Mouse (Mus musculus) MEL (cell line): ENCODE measurements around the gene Spon2. TPM values are rescaled to one million over a fixed set of nuclear protein-coding genes. Genes with fewer than 3 reads are reported as not detected.

Experiments used
- DNase-seq: peaks from one replicate; pipeline ENCODE4 v3.0.0; 2011; ENCODE audit warnings: low read depth, low spot score
- H3K27ac ChIP-seq: 2 replicates; pipeline ENCODE4 v1.5.1; 2012; ENCODE audit warnings: low read depth, mild to moderate bottlenecking, control low read depth, low read length, moderate library complexity; ENCODE audit not compliant: control insufficient read depth
- H3K27me3 ChIP-seq, 2 experiments: fragments of 150-350 bp in 1 of 2; sonication (generic) in 1 of 2; 2 replicates each; pipeline ENCODE4 v1.6.1; 2012; ENCODE audit warnings: low read length in 2 of 2, mild to moderate bottlenecking in 2 of 2, improper control_type of control experiment in 1 of 2, moderate library complexity in 1 of 2; ENCODE audit not compliant: insufficient read depth in 2 of 2, control insufficient read depth in 1 of 2
- H3K36me3 ChIP-seq, 2 experiments: 2 replicates each; pipeline ENCODE4 v1.6.1; 2012 to 2014; ENCODE audit warnings: low read length in 2 of 2, improper control_type of control experiment in 1 of 2, inconsistent platforms in 1 of 2, mild to moderate bottlenecking in 1 of 2; ENCODE audit not compliant: insufficient read depth in 2 of 2, control insufficient read depth in 1 of 2
- H3K4me1 ChIP-seq, 2 experiments: fragments of 150-350 bp in 1 of 2; sonication (generic) in 1 of 2; 2 replicates each; pipeline ENCODE4 v1.6.1; 2012; ENCODE audit warnings: low read length in 2 of 2, improper control_type of control experiment in 1 of 2, mild to moderate bottlenecking in 1 of 2; ENCODE audit not compliant: insufficient read depth in 2 of 2, control insufficient read depth in 1 of 2
- H3K4me3 ChIP-seq, 2 experiments: fragments of 150-350 bp in 1 of 2; sonication (generic) in 1 of 2; 2 replicates each; pipeline ENCODE4 v1.5.1; 2012; ENCODE audit warnings: low read depth in 2 of 2, low read length in 2 of 2, mild to moderate bottlenecking in 2 of 2, moderate library complexity in 2 of 2, control low read depth in 1 of 2, improper control_type of control experiment in 1 of 2; ENCODE audit not compliant: control insufficient read depth in 1 of 2, insufficient read depth in 1 of 2
- H3K79me2 ChIP-seq: 2 replicates; pipeline ENCODE4 v1.6.1; 2012; ENCODE audit warnings: mild to moderate bottlenecking, low read length, moderate library complexity; ENCODE audit not compliant: control insufficient read depth, poor library complexity, insufficient read depth
- H3K9ac ChIP-seq: 2 replicates; pipeline ENCODE4 v1.6.1; 2012; ENCODE audit warnings: low read depth, mild to moderate bottlenecking, control low read depth, low read length, moderate library complexity; ENCODE audit not compliant: control insufficient read depth, poor library complexity, severe bottlenecking
- H3K9me3 ChIP-seq: fragments of 150-350 bp; sonication (generic); replicated peaks from 2 replicates; pipeline ENCODE4 v1.6.1; 2012; ENCODE audit warnings: mild to moderate bottlenecking, low read length, improper control_type of control experiment, moderate library complexity; ENCODE audit not compliant: insufficient read depth
- BHLHE40 ChIP-seq: IDR thresholded peaks from 2 replicates; pipeline ENCODE4 v1.6.1; 2012; ENCODE audit warnings: low read depth, mild to moderate bottlenecking, inconsistent platforms, low read length, improper control_type of control experiment, borderline replicate concordance
- CHD1 ChIP-seq: IDR thresholded peaks from 2 replicates; pipeline ENCODE4 v1.6.1; 2012; ENCODE audit warnings: low read depth, mild to moderate bottlenecking, inconsistent platforms, low read length, improper control_type of control experiment
- CHD2 ChIP-seq: IDR thresholded peaks from 2 replicates; pipeline ENCODE4 v1.6.1; 2011; ENCODE audit warnings: low read length, improper control_type of control experiment
- ELF1 ChIP-seq: IDR thresholded peaks from 2 replicates; pipeline ENCODE4 v1.6.1; 2014; ENCODE audit warnings: low read depth, mild to moderate bottlenecking, inconsistent platforms, low read length, improper control_type of control experiment, moderate library complexity
- GABPA ChIP-seq: IDR thresholded peaks from 2 replicates; pipeline ENCODE4 v1.6.1; 2012; ENCODE audit warnings: low read depth, mild to moderate bottlenecking, inconsistent platforms, low read length, improper control_type of control experiment, moderate library complexity
- GATA1 ChIP-seq: IDR thresholded peaks from 2 replicates; pipeline ENCODE4 v1.6.1; 2011; ENCODE audit warnings: low read depth, low read length, improper control_type of control experiment
- HCFC1 ChIP-seq: IDR thresholded peaks from 2 replicates; pipeline ENCODE4 v1.6.1; 2012; ENCODE audit warnings: low read depth, mild to moderate bottlenecking, inconsistent platforms, low read length, improper control_type of control experiment, moderate library complexity
- KAT2A ChIP-seq: conservative IDR thresholded peaks from 2 replicates; pipeline ENCODE4 v1.6.1; 2012; ENCODE audit warnings: low read depth, low read length, improper control_type of control experiment, inconsistent platforms
- MAFK ChIP-seq: IDR thresholded peaks from 2 replicates; pipeline ENCODE4 v1.6.1; 2011; ENCODE audit warnings: low read depth, mild to moderate bottlenecking, low read length, improper control_type of control experiment, borderline replicate concordance
- MAX ChIP-seq: IDR thresholded peaks from 2 replicates; pipeline ENCODE4 v1.6.1; 2011; ENCODE audit warnings: low read length, improper control_type of control experiment
- MAZ ChIP-seq: IDR thresholded peaks from 2 replicates; pipeline ENCODE4 v1.6.1; 2012; ENCODE audit warnings: low read depth, mild to moderate bottlenecking, inconsistent platforms, low read length, improper control_type of control experiment
- MEF2A ChIP-seq: IDR thresholded peaks from 2 replicates; pipeline ENCODE4 v1.6.1; 2014; ENCODE audit warnings: low read depth, mild to moderate bottlenecking, inconsistent platforms, low read length, improper control_type of control experiment; ENCODE audit not compliant: poor library complexity, insufficient replicate concordance, severe bottlenecking; ENCODE audit errors: extremely low read depth
- MXI1 ChIP-seq: IDR thresholded peaks from 2 replicates; pipeline ENCODE4 v1.6.1; 2011; ENCODE audit warnings: mild to moderate bottlenecking, low read depth, low read length, improper control_type of control experiment
- MYB ChIP-seq: IDR thresholded peaks from 2 replicates; pipeline ENCODE4 v1.6.1; 2011; ENCODE audit warnings: mild to moderate bottlenecking, low read depth, low read length, improper control_type of control experiment
- POLR2A ChIP-seq, 2 experiments: IDR thresholded peaks; 2 replicates each; pipeline ENCODE4 v1.6.1; 2011 to 2012; ENCODE audit warnings: low read length in 2 of 2, mild to moderate bottlenecking in 2 of 2, control low read depth in 1 of 2, improper control_type of control experiment in 1 of 2, low read depth in 1 of 2, moderate library complexity in 1 of 2; ENCODE audit not compliant: control insufficient read depth in 1 of 2, insufficient read depth in 1 of 2, poor library complexity in 1 of 2
- POLR2AphosphoS2 ChIP-seq: IDR thresholded peaks from 2 replicates; pipeline ENCODE4 v1.6.1; 2011; ENCODE audit warnings: low read length, improper control_type of control experiment
- POLR2AphosphoS5 ChIP-seq: IDR thresholded peaks from 2 replicates; pipeline ENCODE4 v1.6.1; 2012; ENCODE audit warnings: low read depth, borderline replicate concordance, mild to moderate bottlenecking, inconsistent platforms, low read length, moderate library complexity, mixed read lengths
- SIN3A ChIP-seq: IDR thresholded peaks from 2 replicates; pipeline ENCODE4 v1.6.1; 2012; ENCODE audit warnings: low read length, improper control_type of control experiment, inconsistent platforms
- SMC3 ChIP-seq: IDR thresholded peaks from 2 replicates; pipeline ENCODE4 v1.6.1; 2011; ENCODE audit warnings: low read depth, low read length, improper control_type of control experiment
- TBP ChIP-seq: IDR thresholded peaks from 2 replicates; pipeline ENCODE4 v1.8.0; 2011; ENCODE audit warnings: low read depth, low read length, improper control_type of control experiment
- UBTF ChIP-seq: IDR thresholded peaks from 2 replicates; pipeline ENCODE4 v1.6.1; 2012; ENCODE audit warnings: low read depth, mild to moderate bottlenecking, inconsistent platforms, low read length, improper control_type of control experiment, moderate library complexity, borderline replicate concordance; ENCODE audit not compliant: insufficient read depth
- USF1 ChIP-seq: IDR thresholded peaks from 2 replicates; pipeline ENCODE4 v1.6.1; 2014; ENCODE audit warnings: low read depth, mild to moderate bottlenecking, inconsistent platforms, low read length, improper control_type of control experiment, moderate library complexity
- ZC3H11A ChIP-seq: IDR thresholded peaks from 2 replicates; pipeline ENCODE4 v1.6.1; 2012; ENCODE audit warnings: low read depth, mild to moderate bottlenecking, inconsistent platforms, low read length, improper control_type of control experiment
- ZKSCAN1 ChIP-seq: IDR thresholded peaks from 2 replicates; pipeline ENCODE4 v1.6.1; 2012; ENCODE audit warnings: low read depth, mild to moderate bottlenecking, inconsistent platforms, low read length, improper control_type of control experiment, moderate library complexity
- polyA plus RNA-seq, 2 experiments: library from polyadenylated mRNA; stranded (reverse) in 1 of 2; unstranded in 1 of 2; fragments of >175 nt in 1 of 2; fragments of >200 nt in 1 of 2; gene quantifications; 2 replicates each; pipeline versions ENCODE4 v1.2.1 to v1.2.4; 2012; ENCODE audit warnings: low replicate concordance in 2 of 2, low read depth in 1 of 2; ENCODE audit not compliant: insufficient read length in 2 of 2, insufficient read depth in 1 of 2, missing spikeins in 1 of 2
- total RNA-seq: library from RNA; depleted of rRNA; stranded (reverse); fragments of 300-350 nt; gene quantifications from 2 replicates; pipeline ENCODE4 v1.2.3, GENCODE M21; 2012

The Spon2 gene
- total and polyA plus RNA-seq, 3 experiments: 2.6 to 3.1 TPM; not detected in 1

DNA sequence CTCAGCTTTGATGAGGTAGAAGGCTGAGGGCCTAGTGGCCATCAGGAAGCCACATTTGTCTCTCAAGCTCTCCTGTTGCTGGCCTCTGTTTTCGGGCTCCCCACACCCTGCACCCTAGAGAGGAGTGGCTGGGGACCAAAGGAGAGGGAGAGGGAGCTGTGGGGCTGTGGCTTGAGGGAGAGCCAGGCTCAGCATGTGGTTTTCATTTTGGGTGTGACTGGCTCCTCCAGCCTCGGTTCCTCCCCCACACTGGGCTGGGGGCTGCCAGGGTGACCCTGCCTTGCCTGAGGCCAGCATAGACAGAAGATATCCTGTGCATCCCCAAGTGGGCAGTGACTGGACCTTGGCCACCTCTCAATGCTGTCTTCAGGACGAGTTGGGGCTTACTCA is 20.0 kb upstream of the Spon2 start:
- Histone ChIP-seq H3K79me2 (no peaks in the 10 kb centered on the region), H3K36me3 (no peaks in the 10 kb centered on the region), H3K9me3 (no peaks in the 10 kb centered on the region), H3K4me3 (no peak overlapping the region), H3K4me1 (no peaks in the 10 kb centered on the region), H3K27ac (no peak overlapping the region), H3K9ac (no peak overlapping the region), H3K27me3 (peaks cover 0 to 2% of the 10 kb centered on the region in 2 experiments; a peak in 3 of 4 replicates)
- TF ChIP-seq KAT2A (no peak), MAFK (no peak), BHLHE40 (no peak), MXI1 (no peak), SMC3 (no peak), TBP (no peak), CHD2 (no peak), HCFC1 (no peak), GATA1 (no peak), POLR2A (IDR thresholded peaks at IDR 0.05; ENCODE audit: control insufficient read depth in 1 of 2, insufficient read depth in 1 of 2, low read depth in 1 of 2, low read length in 2 of 2, poor library complexity in 1 of 2) (no peak), ZKSCAN1 (no peak), MAZ (no peak), ZC3H11A (no peak), SIN3A (no peak), UBTF (no peak), POLR2AphosphoS5 (no peak), USF1 (no peak), CHD1 (no peak), GABPA (no peak), MYB (no peak)
- DNase-seq: no peak

- H3K27me3 ChIP-seq: peaks cover 5 to 7% of the 10 kb centered on the region in 2 experiments
- TF ChIP-seq ELF1: no peak
- TF ChIP-seq POLR2AphosphoS2: no peak
- no peak for TF ChIP-seq MAX
- no peak for TF ChIP-seq MEF2A
- TF ChIP-seq KAT2A: no peak
- TF ChIP-seq ZKSCAN1: no peak
- TF ChIP-seq BHLHE40: no peak
- H3K27ac ChIP-seq: no peak overlapping the region
- H3K79me2 ChIP-seq: no peaks in the 10 kb centered on the region
- H3K4me1 ChIP-seq: no peaks in the 10 kb centered on the region
- H3K4me3 ChIP-seq: no peak overlapping the region
- H3K9me3 ChIP-seq: no peaks in the 10 kb centered on the region
- no peaks in the 10 kb centered on the region for H3K36me3 ChIP-seq
- H3K9ac ChIP-seq: no peak overlapping the region
- no peak for DNase-seq
Measured at GRCm38 (mm10) chr5:33237600-33238255, 19.5 kb upstream of the Spon2 start.
